17 mouse cellular contexts compared by ENCODE assay signal in genomic region chr19:4666815-4667214, GRCm38 (mm10). TPM values are rescaled to one million over a fixed set of nuclear protein-coding genes. Genes with fewer than 3 reads are reported as not detected.
DNase-seq lines count a peak whose midpoint lies in the region; ATAC-seq and TF ChIP-seq lines count a peak whose summit lies in the region.
"Had no signal": no experiment of that assay in that cellular context is flagged by ENCODE, and none has a peak within 500 bp of the region (broad histone marks: within the 10 kb centered on the region; RNA-seq: fewer than 3 reads in every experiment).

No protein-coding gene starts in this region.

- peak; percentile 35 for TF ChIP-seq CTCF in hindbrain, postnatal 0 days (IDR thresholded peaks at IDR 0.05; ENCODE audit: low read depth)
- peak; percentile 31 for TF ChIP-seq CTCF in liver, postnatal 0 days (IDR thresholded peaks at IDR 0.05; ENCODE audit: low read depth)

- TF ChIP-seq EP300 in liver, postnatal 0 days (IDR thresholded peaks at IDR 0.05; ENCODE audit: low read depth) = no peak

- ATAC-seq in hindbrain, postnatal 0 days = no peak
- ATAC-seq in hindbrain, embryonic 12.5 days (ENCODE audit: low FRiP score) = no peak
- no peak for ATAC-seq in liver, postnatal 0 days
- ATAC-seq: activated CD4-positive, CD25-positive, alpha-beta regulatory T cell, adult 4 months had no signal

- no peaks in the 10 kb centered on the region for H3K4me1 ChIP-seq in hindbrain, postnatal 0 days (ENCODE audit: insufficient read depth, low read length)
- no peaks in the 10 kb centered on the region for H3K4me1 ChIP-seq in hindbrain, embryonic 12.5 days
- H3K4me1 ChIP-seq in liver, postnatal 0 days (ENCODE audit: insufficient read depth) = no peaks in the 10 kb centered on the region
- H3K4me1 ChIP-seq: embryonic facial prominence, embryonic 12.5 days; liver, embryonic 13.5 days; midbrain, embryonic 10.5 days had no signal

- H3K36me3 ChIP-seq in hindbrain, postnatal 0 days (ENCODE audit: insufficient read depth, low read length) = no peaks in the 10 kb centered on the region
- no peaks in the 10 kb centered on the region for H3K36me3 ChIP-seq in hindbrain, embryonic 12.5 days
- no peaks in the 10 kb centered on the region for H3K36me3 ChIP-seq in liver, postnatal 0 days (replicated peaks; ENCODE audit: insufficient read depth, low read length)
- H3K36me3 ChIP-seq: embryonic facial prominence, embryonic 12.5 days; liver, embryonic 13.5 days; midbrain, embryonic 10.5 days had no signal

- H3K27me3 ChIP-seq in hindbrain, postnatal 0 days (ENCODE audit: insufficient read depth, low read length) = no peaks in the 10 kb centered on the region
- no peaks in the 10 kb centered on the region for H3K27me3 ChIP-seq in hindbrain, embryonic 12.5 days
- no peaks in the 10 kb centered on the region for H3K27me3 ChIP-seq in liver, postnatal 0 days (ENCODE audit: insufficient read depth, low read length)
- H3K27me3 ChIP-seq: embryonic facial prominence, embryonic 12.5 days had no signal

- no peak overlapping the region for H3K9ac ChIP-seq in hindbrain, postnatal 0 days (replicated peaks; ENCODE audit: low read length)
- H3K9ac ChIP-seq in hindbrain, embryonic 12.5 days = no peak overlapping the region
- H3K9ac ChIP-seq in liver, postnatal 0 days (replicated peaks) = no peak overlapping the region
- H3K9ac ChIP-seq: embryonic facial prominence, embryonic 12.5 days; liver, embryonic 13.5 days had no signal

- H3K27ac ChIP-seq in hindbrain, postnatal 0 days = no peak overlapping the region
- H3K27ac ChIP-seq in hindbrain, embryonic 12.5 days = no peak overlapping the region
- no peak overlapping the region for H3K27ac ChIP-seq in liver, postnatal 0 days (ENCODE audit: low read depth)
- H3K27ac ChIP-seq: embryonic facial prominence, embryonic 12.5 days; liver, embryonic 13.5 days; midbrain, embryonic 10.5 days had no signal

- DNase-seq in hindbrain, postnatal 0 days (ENCODE audit: low spot score) = peak; percentile 8
- no peak for DNase-seq in liver, postnatal 0 days
- DNase-seq in liver (no peak), ES-CJ7 (ENCODE audit: low read depth, low spot score) (peak; percentile 11)
- DNase-seq in brain, adult 2 months (ENCODE audit: low read depth, low spot score) = peak; percentile 26
- no peak for DNase-seq in natural killer cell, adult 2 months (ENCODE audit: low spot score in 2 of 2)
- DNase-seq in urinary bladder, postnatal 10 days (ENCODE audit: low spot score) = no peak
- DNase-seq: cerebellum, postnatal 14 days; liver, embryonic 13.5 days; spleen, adult 18-20 months had no signal

- no peaks in the 10 kb centered on the region for H3K9me3 ChIP-seq in hindbrain, postnatal 0 days (ENCODE audit: low read length)
- no peaks in the 10 kb centered on the region for H3K9me3 ChIP-seq in hindbrain, embryonic 12.5 days (replicated peaks)
- H3K9me3 ChIP-seq in liver, postnatal 0 days (ENCODE audit: low read length) = no peaks in the 10 kb centered on the region
- H3K9me3 ChIP-seq: embryonic facial prominence, embryonic 12.5 days; liver, embryonic 13.5 days; midbrain, embryonic 10.5 days had no signal

- no peak overlapping the region for H3K4me2 ChIP-seq in hindbrain, postnatal 0 days (ENCODE audit: low read depth, low read length)
- no peak overlapping the region for H3K4me2 ChIP-seq in hindbrain, embryonic 12.5 days (replicated peaks)
- H3K4me2 ChIP-seq in liver, postnatal 0 days (ENCODE audit: low read depth, low read length) = no peak overlapping the region
- H3K4me2 ChIP-seq: embryonic facial prominence, embryonic 12.5 days; heart, embryonic 11.5 days; liver, embryonic 13.5 days had no signal

- H3K4me3 ChIP-seq in hindbrain, postnatal 0 days (ENCODE audit: low read length) = no peak overlapping the region
- no peak overlapping the region for H3K4me3 ChIP-seq in hindbrain, embryonic 12.5 days
- H3K4me3 ChIP-seq in liver, postnatal 0 days (ENCODE audit: low read depth, low read length) = no peak overlapping the region
- H3K4me3 ChIP-seq: embryonic facial prominence, embryonic 12.5 days; liver, embryonic 13.5 days; midbrain, embryonic 10.5 days had no signal

RNA-seq across cellular contexts. Expression of gene Gm960, which starts 31.7 kb away (rescaled TPM):
- 1.3 and 4.2 TPM in 2 replicates for total RNA-seq in hindbrain, postnatal 0 days (2014; rRNA removed)
- 5.2 and 5.5 TPM in 2 replicates for polyA plus RNA-seq in hindbrain, postnatal 0 days (2015; fragmentation: Nextera tagmentation; extraction: Ambion mirVana)
- polyA plus RNA-seq in hindbrain, embryonic 12.5 days (2016; fragmentation: Nextera tagmentation; extraction: Ambion mirVana) = 3.6 and 6.3 TPM in 2 replicates
- 0.21 and 0.33 TPM in 2 replicates for polyA plus RNA-seq in liver, postnatal 0 days (2015; fragmentation: Nextera tagmentation; extraction: Ambion mirVana)
- total RNA-seq: gastrocnemius, adult 8-10 months had no signal
- polyA plus RNA-seq: activated CD4-positive, CD25-positive, alpha-beta regulatory T cell, adult 4 months; large intestine, adult 2 months; liver, embryonic 13.5 days had no signal

RNA-seq across cellular contexts. Expression of gene Rce1, which starts 41.4 kb away (rescaled TPM):
- total RNA-seq in hindbrain, postnatal 0 days (2014; rRNA removed) = 59.6 and 77.1 TPM in 2 replicates
- 47.6 and 48.9 TPM in 2 replicates for polyA plus RNA-seq in hindbrain, postnatal 0 days (2015; fragmentation: Nextera tagmentation; extraction: Ambion mirVana)
- polyA plus RNA-seq in hindbrain, embryonic 12.5 days (2016; fragmentation: Nextera tagmentation; extraction: Ambion mirVana) = 54.3 and 62.9 TPM in 2 replicates
- 16.6 and 17.3 TPM in 2 replicates for polyA plus RNA-seq in liver, postnatal 0 days (2015; fragmentation: Nextera tagmentation; extraction: Ambion mirVana)

RNA-seq across cellular contexts. Expression of gene Sptbn2, which starts 44.2 kb away (rescaled TPM):
- 143 and 164 TPM in 2 replicates for total RNA-seq in hindbrain, postnatal 0 days (2014; rRNA removed)
- 17.9 TPM in 2 replicates for polyA plus RNA-seq in hindbrain, postnatal 0 days (2015; fragmentation: Nextera tagmentation; extraction: Ambion mirVana)
- 42.8 and 43.7 TPM in 2 replicates for polyA plus RNA-seq in hindbrain, embryonic 12.5 days (2016; fragmentation: Nextera tagmentation; extraction: Ambion mirVana)
- 0.59 and 0.72 TPM in 2 replicates for polyA plus RNA-seq in liver, postnatal 0 days (2015; fragmentation: Nextera tagmentation; extraction: Ambion mirVana)

RNA-seq across cellular contexts. Expression of gene Lrfn4, which starts 51.3 kb away (rescaled TPM):
- 172 and 178 TPM in 2 replicates for total RNA-seq in hindbrain, postnatal 0 days (2014; rRNA removed)
- polyA plus RNA-seq in hindbrain, postnatal 0 days (2015; fragmentation: Nextera tagmentation; extraction: Ambion mirVana) = 14.1 and 15.6 TPM in 2 replicates
- polyA plus RNA-seq in hindbrain, embryonic 12.5 days (2016; fragmentation: Nextera tagmentation; extraction: Ambion mirVana) = 16.3 and 17.6 TPM in 2 replicates
- polyA plus RNA-seq in liver, postnatal 0 days (2015; fragmentation: Nextera tagmentation; extraction: Ambion mirVana) = 0.15 and 0.21 TPM in 2 replicates

Comparison
In these comparisons a context has a peak if more than half of its experiments do, and no peak if none do; other contexts are left out.
1. DNase-seq: peak in hindbrain, postnatal 0 days (single experiment), ES-CJ7 (single experiment) and brain, adult 2 months (single experiment); none in liver, postnatal 0 days (single experiment), liver (single experiment), natural killer cell, adult 2 months (0 of 2) and urinary bladder, postnatal 10 days (single experiment).
2. RNA of gene Sptbn2, which starts 44.2 kb away (polyA plus RNA-seq): 42.8 to 43.7 TPM in hindbrain, embryonic 12.5 days and 17.9 TPM in hindbrain, postnatal 0 days; 0.59 to 0.72 TPM in liver, postnatal 0 days; every median in the first group is over 10 times any median in the second.